Mouse (Mus musculus) spleen, adult 2 months (tissue): ENCODE measurements around the gene Gm42906. TPM values are rescaled to one million over a fixed set of nuclear protein-coding genes. Genes with fewer than 3 reads are reported as not detected.

Experiments
- DNase-seq, 2 experiments: peaks; one replicate each; pipeline versions ENCODE4 v3.0.0 to v3.0.0-alpha.2; 2012 to 2021; ENCODE audit warnings: low spot score in 2 of 2, low read depth in 1 of 2
- H3K27ac ChIP-seq: fragments of 200-500 bp; 2 replicates; pipeline ENCODE4 v1.5.1; 2012; ENCODE audit warnings: low read length, inconsistent platforms; ENCODE audit not compliant: insufficient read depth
- H3K27me3 ChIP-seq: fragments of 200-500 bp; 2 replicates; pipeline ENCODE4 v1.6.1; 2012; ENCODE audit warnings: mild to moderate bottlenecking, moderate library complexity, low read length, inconsistent platforms; ENCODE audit not compliant: control insufficient read depth, insufficient read depth
- H3K36me3 ChIP-seq: fragments of 200-500 bp; 2 replicates; pipeline ENCODE4 v1.6.1; 2012; ENCODE audit warnings: mild to moderate bottlenecking, low read length, inconsistent platforms; ENCODE audit not compliant: control insufficient read depth, insufficient read depth
- H3K4me1 ChIP-seq: fragments of 200-500 bp; 2 replicates; pipeline ENCODE4 v1.6.1; 2011; ENCODE audit warnings: inconsistent platforms; ENCODE audit not compliant: control insufficient read depth, insufficient read depth, insufficient read length
- H3K4me3 ChIP-seq: fragments of 200-500 bp; 2 replicates; pipeline ENCODE4 v1.5.1; 2011; ENCODE audit warnings: mild to moderate bottlenecking, inconsistent platforms; ENCODE audit not compliant: insufficient read depth, insufficient read length; ENCODE audit errors: extremely low read depth
- CTCF ChIP-seq: fragments of 200-500 bp; IDR thresholded peaks from 2 replicates; pipeline ENCODE4 v1.5.1; 2011; ENCODE audit warnings: mild to moderate bottlenecking, inconsistent platforms; ENCODE audit not compliant: insufficient read depth, insufficient read length, insufficient replicate concordance; ENCODE audit errors: extremely low read depth
- POLR2A ChIP-seq: fragments of 200-500 bp; IDR thresholded peaks from 2 replicates; pipeline ENCODE4 v1.6.1; 2011; ENCODE audit warnings: low read depth, low read length, inconsistent platforms
- WGBS: fragments of 180-500 bp; shearing (Covaris S2); methylation state at CpG from one replicate; pipeline ENCODE4 v1.1.7; 2018; 5-methylcytosine and 5-hydroxymethylcytosine counted together
- polyA plus RNA-seq: library from polyadenylated mRNA; depleted of rRNA; stranded (reverse); fragments of >200 nt; gene quantifications from 2 replicates; pipeline ENCODE4 v1.2.3, GENCODE M21; 2012

Gm42906 gene
- polyA plus RNA-seq, 1 experiment, result not detected

DNA sequence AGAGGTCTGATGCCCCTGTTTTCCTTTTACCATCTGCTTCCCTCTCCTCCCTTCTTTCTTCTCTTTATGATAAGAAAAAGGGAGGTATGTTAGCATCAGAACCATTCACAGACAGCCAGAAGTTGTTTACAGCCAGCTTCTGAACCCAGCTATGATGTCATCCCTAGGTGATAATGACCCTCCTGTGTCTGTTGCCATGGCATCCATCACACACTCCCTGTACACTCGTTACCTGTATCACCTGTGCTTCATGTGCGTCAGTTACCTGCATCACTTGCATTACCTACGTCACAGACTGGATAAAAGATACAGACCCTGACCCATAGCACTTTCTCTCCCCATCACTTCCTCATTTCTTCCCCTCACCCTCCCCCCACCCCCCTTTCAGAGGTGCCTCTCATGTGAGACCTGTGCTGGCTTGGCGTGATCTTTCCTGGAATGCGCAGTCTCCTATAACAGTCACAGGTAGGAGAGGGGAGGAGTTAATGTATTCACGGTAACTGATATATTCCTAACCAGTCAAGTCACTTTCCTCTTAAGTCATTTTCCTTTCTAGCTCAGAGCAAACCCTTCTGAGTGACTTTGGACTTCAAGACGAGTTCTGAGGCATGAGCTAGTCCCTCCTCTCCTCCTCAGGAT lies 27.9 kb downstream of the Gm42906 start:
- H3K36me3 ChIP-seq, result no peaks in the 10 kb centered on the region
- no peak overlapping the region for H3K27ac ChIP-seq
- TF ChIP-seq CTCF (no peak), POLR2A (no peak)
- no peak for DNase-seq
- WGBS, result 63% methylated on average over 7 of the region's 7 CpGs
- H3K4me1 ChIP-seq, result no peaks in the 10 kb centered on the region
- H3K4me3 ChIP-seq, result no peak overlapping the region
- H3K27me3 ChIP-seq, result no peaks in the 10 kb centered on the region

GRCm38 (mm10) chr5:151396119-151396518 lies 31.8 kb downstream of the Gm42906 start:
- no peaks in the 10 kb centered on the region for H3K27me3 ChIP-seq
- no peak overlapping the region for H3K27ac ChIP-seq
- DNase-seq, result no peak
- H3K4me3 ChIP-seq, result no peak overlapping the region
- WGBS, result 88% methylated on average over 4 of the region's 4 CpGs
- TF ChIP-seq CTCF, result no peak
- no peak for TF ChIP-seq POLR2A
- H3K4me1 ChIP-seq, result no peaks in the 10 kb centered on the region
- H3K36me3 ChIP-seq, result no peaks in the 10 kb centered on the region; the same call in 1 of the 2 replicates

DNA sequence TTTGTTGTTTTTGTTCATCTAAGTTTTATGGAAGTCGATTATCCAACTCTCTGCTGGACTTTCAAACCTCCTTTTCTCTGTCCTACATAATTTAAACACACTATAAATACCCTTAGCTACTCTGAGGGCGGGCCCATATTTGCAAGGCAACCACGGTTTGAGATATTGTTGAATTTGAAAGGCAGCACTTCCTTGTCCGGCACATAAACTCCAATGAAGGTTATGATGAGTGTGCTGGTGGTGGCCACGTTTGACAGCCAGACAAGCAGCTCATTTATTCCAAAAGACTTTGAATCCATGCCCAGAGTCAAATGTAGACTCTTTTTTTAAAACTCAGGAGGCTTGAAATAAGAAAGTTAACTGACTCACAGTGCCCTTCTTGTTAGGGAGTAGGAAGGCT lies 33.3 kb downstream of the Gm42906 start:
- TF ChIP-seq CTCF (no peak), POLR2A (no peak)
- Histone ChIP-seq H3K4me1 (no peaks in the 10 kb centered on the region), H3K36me3 (no peaks in the 10 kb centered on the region; the same call in 1 of the 2 replicates), H3K27ac (no peak overlapping the region), H3K27me3 (no peaks in the 10 kb centered on the region), H3K4me3 (no peak overlapping the region)
- DNase-seq, result no peak
- 62% methylated on average over 5 of the region's 5 CpGs for WGBS

GRCm38 (mm10) chr5:151393821-151394662 lies 33.9 kb downstream of the Gm42906 start:
- H3K36me3 ChIP-seq, result no peaks in the 10 kb centered on the region; the same call in 1 of the 2 replicates
- no peaks in the 10 kb centered on the region for H3K27me3 ChIP-seq
- 60% methylated on average over 7 of the region's 7 CpGs for WGBS
- H3K27ac ChIP-seq, result no peak overlapping the region
- H3K4me1 ChIP-seq, result no peaks in the 10 kb centered on the region
- no peak for TF ChIP-seq POLR2A
- TF ChIP-seq CTCF, result no peak
- no peak for DNase-seq
- H3K4me3 ChIP-seq, result no peak overlapping the region

- no peak for DNase-seq
- Histone ChIP-seq H3K36me3 (no peaks in the 10 kb centered on the region; the same call in 1 of the 2 replicates), H3K27me3 (no peaks in the 10 kb centered on the region), H3K4me3 (no peak overlapping the region), H3K27ac (no peak overlapping the region), H3K4me1 (no peaks in the 10 kb centered on the region)
- TF ChIP-seq CTCF, result no peak
- TF ChIP-seq POLR2A, result no peak
- 100% methylated on average over 1 of the region's 1 CpGs for WGBS
Observed at GRCm38 (mm10) chr5:151389827-151390226, 38.1 kb downstream of the Gm42906 start.

DNA sequence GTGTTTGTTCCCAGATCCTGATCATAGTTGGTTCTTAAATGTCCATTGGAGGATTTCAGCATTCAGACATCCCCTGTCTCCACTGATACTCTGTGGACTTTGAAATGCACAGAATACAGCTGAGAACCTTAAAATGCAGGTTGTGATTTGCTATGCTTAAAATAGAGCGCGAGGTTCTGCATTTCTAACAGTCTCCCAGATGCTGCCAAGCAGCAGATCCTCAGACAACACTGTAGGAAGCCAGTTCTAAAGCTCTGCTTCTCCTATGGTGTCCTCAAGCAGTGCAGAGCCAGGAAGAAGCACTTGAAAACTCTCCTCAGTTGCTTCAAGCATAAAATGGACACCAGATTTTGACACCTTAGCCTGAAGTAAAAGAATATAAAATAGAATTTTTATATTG lies 48.1 kb downstream of the Gm42906 start:
- Histone ChIP-seq H3K27me3 (no peaks in the 10 kb centered on the region), H3K27ac (no peak overlapping the region), H3K4me1 (no peaks in the 10 kb centered on the region), H3K4me3 (no peak overlapping the region), H3K36me3 (no peaks in the 10 kb centered on the region; the same call in 1 of the 2 replicates)
- WGBS, result 87% methylated on average over 2 of the region's 2 CpGs
- DNase-seq, result no peak
- TF ChIP-seq CTCF, result no peak
- TF ChIP-seq POLR2A, result no peak
